7 mouse cellular contexts compared by ENCODE assay signal in genomic region chr5:142448076-142448475, GRCm38 (mm10). TPM values are rescaled to one million over a fixed set of nuclear protein-coding genes. Genes with fewer than 3 reads are reported as not detected.
DNase-seq lines count a peak whose midpoint lies in the region; ATAC-seq lines count a peak whose summit lies in the region.

No protein-coding gene starts in this region.

- 3% methylated on average over 9 of the region's 9 CpGs for WGBS in embryonic facial prominence, embryonic 11.5 days
- 5% methylated on average over 9 of the region's 9 CpGs for WGBS in limb, embryonic 10.5 days
- WGBS in midbrain, embryonic 13.5 days = 11% methylated on average over 9 of the region's 9 CpGs

- H3K27ac ChIP-seq in embryonic facial prominence, embryonic 11.5 days (replicated peaks; ENCODE audit: low read depth, low read length) = no peak overlapping the region
- H3K27ac ChIP-seq in limb, embryonic 10.5 days = peak overlapping the region; percentile 79
- peak overlapping the region; percentile 52 for H3K27ac ChIP-seq in midbrain, embryonic 13.5 days

- peak; percentile 75 for ATAC-seq in embryonic facial prominence, embryonic 11.5 days (replicated peaks; ENCODE audit: insufficient number of reproducible peaks, low FRiP score, low TSS enrichment, low read depth)
- peak; percentile 80 for ATAC-seq in midbrain, embryonic 13.5 days

- no peaks in the 10 kb centered on the region for H3K27me3 ChIP-seq in embryonic facial prominence, embryonic 11.5 days (ENCODE audit: control insufficient read depth, insufficient read depth, low read length)
- no peaks in the 10 kb centered on the region for H3K27me3 ChIP-seq in limb, embryonic 10.5 days (ENCODE audit: low read depth, poor library complexity, severe bottlenecking)
- no peaks in the 10 kb centered on the region for H3K27me3 ChIP-seq in midbrain, embryonic 13.5 days

- no peak overlapping the region for H3K4me3 ChIP-seq in embryonic facial prominence, embryonic 11.5 days (ENCODE audit: low read depth, low read length)
- H3K4me3 ChIP-seq in limb, embryonic 10.5 days = 0 out of 2 replicates have a peak overlapping the region, but pooled peaks have one; percentile 10
- no peak overlapping the region for H3K4me3 ChIP-seq in midbrain, embryonic 13.5 days (replicated peaks)

- no peak overlapping the region for H3K4me2 ChIP-seq in embryonic facial prominence, embryonic 11.5 days (ENCODE audit: low read depth, low read length)
- no peak overlapping the region for H3K4me2 ChIP-seq in midbrain, embryonic 13.5 days (replicated peaks)

- no peaks in the 10 kb centered on the region for H3K36me3 ChIP-seq in embryonic facial prominence, embryonic 11.5 days (replicated peaks; ENCODE audit: control insufficient read depth, insufficient read depth, low read depth, low read length)
- peaks cover 42% of the 10 kb centered on the region for H3K36me3 ChIP-seq in limb, embryonic 10.5 days
- H3K36me3 ChIP-seq in midbrain, embryonic 13.5 days = peaks cover 35% of the 10 kb centered on the region

- H3K9ac ChIP-seq in embryonic facial prominence, embryonic 11.5 days (replicated peaks; ENCODE audit: low read length) = no peak overlapping the region
- H3K9ac ChIP-seq in midbrain, embryonic 13.5 days (replicated peaks) = no peak overlapping the region

- H3K9me3 ChIP-seq in embryonic facial prominence, embryonic 11.5 days (replicated peaks; ENCODE audit: control insufficient read depth, low read length) = no peaks in the 10 kb centered on the region
- no peaks in the 10 kb centered on the region for H3K9me3 ChIP-seq in limb, embryonic 10.5 days (replicated peaks)
- H3K9me3 ChIP-seq in midbrain, embryonic 13.5 days = no peaks in the 10 kb centered on the region

- H3K4me1 ChIP-seq in embryonic facial prominence, embryonic 11.5 days (ENCODE audit: control insufficient read depth, insufficient read depth, low read length) = peaks cover 10% of the 10 kb centered on the region; the same call in 1 of the 2 replicates
- peaks cover 64% of the 10 kb centered on the region for H3K4me1 ChIP-seq in limb, embryonic 10.5 days
- peaks cover 36% of the 10 kb centered on the region for H3K4me1 ChIP-seq in midbrain, embryonic 13.5 days (replicated peaks)

- DNase-seq in adrenal gland, postnatal 14 days = peak; percentile 92
- DNase-seq in embryonic facial prominence, embryonic 11.5 days (ENCODE audit: low spot score) = peak; percentile 99
- DNase-seq in heart, adult 18-20 months = peak; percentile 88 to 96
- peak; percentile 91 for DNase-seq in kidney, adult 18-20 months
- DNase-seq in limb, embryonic 10.5 days (ENCODE audit: low spot score) = peak; percentile 96
- peak; percentile 80 for DNase-seq in spleen, adult 12 weeks (ENCODE audit: low spot score)

RNA-seq across cellular contexts. Expression of gene Ap5z1, which starts 15.7 kb away (rescaled TPM):
- total RNA-seq in adrenal gland, postnatal 14 days (2021) = 12.5 and 15.7 TPM in 2 replicates
- 5.5 and 8.0 TPM in 2 replicates for polyA plus RNA-seq in embryonic facial prominence, embryonic 11.5 days (2014; fragmentation: Nextera tagmentation; extraction: Ambion mirVana)
- 1 to 10 TPM; 5.0 to 6.0 TPM for total RNA-seq in heart, adult 18-20 months (2021)
- 11.2 and 16.2 TPM in 2 replicates for polyA plus RNA-seq in limb, embryonic 10.5 days (2016; fragmentation: Nextera tagmentation; extraction: Ambion mirVana)
- 14.3 and 14.8 TPM in 2 replicates for polyA plus RNA-seq in midbrain, embryonic 13.5 days (2015; fragmentation: Nextera tagmentation; extraction: Ambion mirVana)

RNA-seq across cellular contexts. Expression of gene Foxk1, which starts 46.8 kb away (rescaled TPM):
- 20.2 and 26.4 TPM in 2 replicates for total RNA-seq in adrenal gland, postnatal 14 days (2021)
- 2.9 and 3.4 TPM in 2 replicates for polyA plus RNA-seq in embryonic facial prominence, embryonic 11.5 days (2014; fragmentation: Nextera tagmentation; extraction: Ambion mirVana)
- total RNA-seq in heart, adult 18-20 months (2021) = 10 to 100 TPM; 15.7 to 15.9 TPM
- 3.5 and 4.5 TPM in 2 replicates for polyA plus RNA-seq in limb, embryonic 10.5 days (2016; fragmentation: Nextera tagmentation; extraction: Ambion mirVana)
- 4.8 and 5.1 TPM in 2 replicates for polyA plus RNA-seq in midbrain, embryonic 13.5 days (2015; fragmentation: Nextera tagmentation; extraction: Ambion mirVana)
